Mouse (Mus musculus): Measurements from ENCODE around the gene Prr11.

The Prr11 gene

DNA sequence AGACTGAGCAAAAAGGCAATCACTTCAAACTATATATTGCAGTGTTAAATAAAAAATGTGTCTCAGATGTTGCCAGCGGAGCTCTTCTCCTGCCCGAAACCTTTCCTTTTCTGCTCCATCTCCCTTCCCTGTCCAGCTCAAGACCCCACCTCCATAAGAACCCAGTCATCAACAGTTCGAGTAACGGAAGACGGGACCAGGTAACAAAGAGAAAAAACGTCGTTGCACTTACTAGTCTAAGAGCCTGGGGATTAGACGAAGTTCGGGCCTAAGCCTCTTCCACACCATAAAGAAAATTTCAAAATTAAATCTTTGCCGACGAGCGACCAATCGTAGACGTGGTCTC lies at the start of gene Prr11:
Prr11 (minus strand) TSS at position 300 of the 346 bp plus-strand sequence.
- DNase-seq (ENCODE audit: low read depth, low spot score), result no peak

GRCm38 (mm10) chr11:87158012-87158411 lies 49.5 kb upstream of the Prr11 start:
- no peak for DNase-seq (ENCODE audit: low read depth, low spot score)

GRCm38 (mm10) chr11:87136233-87136632 lies 27.7 kb upstream of the Prr11 start:
- DNase-seq (ENCODE audit: low read depth, low spot score), result no peak

GRCm38 (mm10) chr11:87126824-87127816 lies 18.6 kb upstream of the Prr11 start, which contains the start of gene Trim37:
Gene Trim37 (plus strand): TSS chr11:87127077.
- DNase-seq (ENCODE audit: low read depth, low spot score), result peak; percentile 94

DNA sequence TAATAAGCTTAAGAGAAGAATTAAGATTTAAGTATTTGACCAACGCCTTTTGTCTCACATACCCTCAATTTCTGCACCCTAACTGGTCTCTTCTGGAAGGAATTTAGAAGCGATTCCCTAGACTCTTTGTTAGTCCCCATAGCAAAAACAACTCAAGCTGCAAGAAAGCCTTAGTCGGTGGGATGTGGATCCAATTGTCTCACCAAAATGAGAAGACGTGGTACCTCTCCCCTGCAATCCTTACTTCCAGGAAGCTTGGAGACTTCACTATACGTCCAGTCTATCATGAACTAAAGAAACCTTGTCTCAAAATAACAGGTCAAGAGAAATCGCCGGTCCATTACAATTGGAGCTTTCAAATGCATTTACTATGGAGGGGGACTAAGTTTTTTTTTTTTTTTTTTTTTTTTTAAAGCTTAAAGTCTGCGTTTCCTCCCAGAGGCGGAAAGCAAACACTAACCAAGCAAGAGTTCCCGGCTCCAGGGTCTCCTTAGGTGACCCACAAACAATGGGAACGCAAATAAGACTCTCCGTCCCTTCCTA lies 17.8 kb upstream of the Prr11 start:
- DNase-seq (ENCODE audit: low read depth, low spot score), result no peak

DNA sequence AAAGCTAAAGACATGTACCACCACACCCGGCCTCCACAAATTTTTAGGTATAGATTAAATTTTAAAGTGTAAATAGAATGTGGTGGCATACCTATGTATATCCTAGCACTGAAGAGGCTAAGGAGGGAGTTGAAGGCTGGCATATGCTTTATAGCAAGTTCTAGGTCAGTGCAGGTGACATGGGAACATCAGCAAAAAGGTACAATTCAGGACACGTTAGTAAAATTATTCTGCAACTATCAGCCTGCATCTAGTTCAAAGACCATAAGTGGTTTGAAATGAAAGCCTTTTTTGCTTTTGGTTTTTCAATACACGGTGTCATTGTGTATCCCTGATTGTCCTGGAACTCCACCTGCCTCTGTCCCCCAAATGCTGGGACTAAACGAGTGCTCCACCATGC lies 17.1 kb upstream of the Prr11 start:
- DNase-seq (ENCODE audit: low read depth, low spot score), result no peak

DNA sequence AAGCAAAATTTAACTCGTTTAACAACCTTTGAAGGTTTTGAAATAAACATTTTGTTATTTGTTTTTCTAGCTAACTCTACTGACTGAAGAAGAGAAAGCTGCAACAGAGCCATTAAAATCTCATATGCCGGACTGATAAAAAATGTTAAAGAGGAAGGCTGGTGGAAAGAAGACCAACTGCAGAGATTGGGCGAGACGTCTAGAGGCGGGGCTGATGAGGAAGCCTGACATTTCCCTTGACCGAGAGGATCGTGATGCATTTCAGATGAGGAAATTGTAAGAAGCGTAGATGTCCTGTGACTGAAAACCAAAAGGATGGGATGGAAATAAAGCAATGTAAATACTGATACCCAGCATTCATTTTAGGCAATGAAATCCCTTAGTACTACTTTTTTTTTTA lies 13.4 kb upstream of the Prr11 start:
- no peak for DNase-seq (ENCODE audit: low read depth, low spot score)

GRCm38 (mm10) chr11:87110172-87110909 lies 1.8 kb upstream of the Prr11 start:
- DNase-seq (ENCODE audit: low read depth, low spot score), result no peak

DNA sequence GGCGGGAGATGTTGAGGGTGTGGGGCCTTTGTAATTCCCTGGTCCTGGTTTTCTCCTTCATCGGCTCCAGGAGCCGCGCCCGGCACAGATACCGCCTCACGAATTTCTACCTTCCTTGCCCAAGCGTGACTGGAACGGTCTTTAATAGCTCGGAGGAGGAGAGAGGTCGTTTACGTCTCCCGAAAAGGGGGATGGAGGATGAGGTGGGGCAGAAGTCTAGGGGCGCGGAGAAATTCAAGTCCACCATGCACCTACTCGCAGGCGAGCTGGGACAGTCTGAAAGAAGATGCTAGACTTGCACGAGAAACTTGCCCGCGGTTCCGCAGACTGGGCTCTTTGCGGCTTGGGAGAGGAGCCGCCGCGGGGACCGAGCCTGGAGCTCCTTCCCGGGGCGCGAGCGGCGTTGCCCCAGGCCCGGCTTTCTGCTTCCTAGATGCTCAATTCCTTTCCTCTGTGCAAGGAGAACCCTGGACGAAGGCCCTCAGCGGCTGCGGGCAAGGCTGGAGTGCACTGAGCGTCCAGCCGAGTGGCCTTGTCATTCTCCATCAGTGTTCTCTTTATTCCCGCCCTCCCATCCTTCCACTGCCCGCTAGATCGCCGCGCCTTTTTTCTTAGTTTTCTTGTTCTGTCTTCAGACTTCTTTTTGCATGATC lies 1.1 kb upstream of the Prr11 start:
- DNase-seq (ENCODE audit: low read depth, low spot score), result peak; percentile 45

GRCm38 (mm10) chr11:87108755-87109518 lies 429 bp upstream of the Prr11 start, which contains the start of gene Ska2:
Gene Ska2 (plus strand): TSS chr11:87109234.
- DNase-seq (ENCODE audit: low read depth, low spot score), result peak; percentile 100

- no peak for DNase-seq (ENCODE audit: low read depth, low spot score)
Observed at GRCm38 (mm10) chr11:87087142-87087541, 21.4 kb downstream of the Prr11 start.

GRCm38 (mm10) chr11:87086290-87086984 lies 22.1 kb downstream of the Prr11 start, which contains the start of gene Smg8:
Gene Smg8 (minus strand): TSS chr11:87086774.
- peak; percentile 83 for DNase-seq (ENCODE audit: low read depth, low spot score)

DNA sequence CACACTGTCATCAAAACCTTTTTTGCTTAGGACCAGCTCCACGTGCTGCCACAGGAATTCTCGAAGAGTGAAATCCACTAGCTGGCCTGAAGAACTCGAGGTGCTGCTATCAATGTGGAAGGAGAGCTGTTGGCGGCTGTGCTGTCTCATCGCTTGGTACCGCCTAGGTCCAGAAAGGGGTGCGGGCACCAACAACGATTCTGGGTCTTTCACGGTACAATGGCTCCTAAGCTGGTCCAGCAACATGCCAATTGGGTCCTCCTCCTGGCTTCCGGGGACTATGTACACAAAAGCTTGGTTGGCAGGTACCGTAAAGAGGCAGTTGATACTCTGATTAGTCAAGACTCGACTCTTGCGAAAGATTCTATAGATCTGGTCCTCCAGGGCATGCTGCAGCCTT lies 23.0 kb downstream of the Prr11 start:
- DNase-seq (ENCODE audit: low read depth, low spot score), result no peak

GRCm38 (mm10) chr11:87083712-87084111 lies 24.8 kb downstream of the Prr11 start:
- no peak for DNase-seq (ENCODE audit: low read depth, low spot score)

GRCm38 (mm10) chr11:87073866-87074440 lies 34.6 kb downstream of the Prr11 start, which contains the start of gene Gdpd1:
Gene Gdpd1 (minus strand): TSS chr11:87074062.
- peak; percentile 97 for DNase-seq (ENCODE audit: low read depth, low spot score)

DNA sequence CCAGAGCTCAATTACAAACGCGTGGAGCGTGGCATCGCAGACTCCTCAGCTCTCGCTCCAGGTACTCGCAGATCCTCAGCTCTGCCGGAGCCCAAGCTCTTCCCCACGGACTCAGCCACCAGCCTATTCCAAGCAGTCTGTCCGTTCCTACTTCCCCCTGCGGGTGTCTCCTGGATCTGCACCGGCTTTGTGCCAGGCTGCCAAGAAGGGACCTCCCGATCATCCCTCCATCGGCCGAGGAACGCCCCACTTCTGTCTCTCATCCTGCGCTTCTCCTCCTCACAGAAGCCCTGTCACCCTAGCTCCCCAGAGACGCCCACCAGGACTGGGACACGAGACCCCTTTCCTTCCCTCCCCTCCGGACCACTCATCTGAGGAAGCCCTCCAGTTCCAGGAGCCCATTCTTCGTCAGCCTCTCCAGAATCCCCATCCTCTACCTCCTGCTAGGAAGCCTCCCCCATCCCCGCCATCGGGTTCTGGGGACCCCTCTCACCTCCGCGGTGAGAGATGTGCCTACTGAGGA lies 35.1 kb downstream of the Prr11 start:
- peak; percentile 79 for DNase-seq (ENCODE audit: low read depth, low spot score)

- DNase-seq (ENCODE audit: low read depth, low spot score), result no peak
Observed at GRCm38 (mm10) chr11:87062087-87062486, 46.4 kb downstream of the Prr11 start.

GRCm38 (mm10) chr11:87060410-87060809 lies 48.1 kb downstream of the Prr11 start:
- DNase-seq (ENCODE audit: low read depth, low spot score), result no peak

DNA sequence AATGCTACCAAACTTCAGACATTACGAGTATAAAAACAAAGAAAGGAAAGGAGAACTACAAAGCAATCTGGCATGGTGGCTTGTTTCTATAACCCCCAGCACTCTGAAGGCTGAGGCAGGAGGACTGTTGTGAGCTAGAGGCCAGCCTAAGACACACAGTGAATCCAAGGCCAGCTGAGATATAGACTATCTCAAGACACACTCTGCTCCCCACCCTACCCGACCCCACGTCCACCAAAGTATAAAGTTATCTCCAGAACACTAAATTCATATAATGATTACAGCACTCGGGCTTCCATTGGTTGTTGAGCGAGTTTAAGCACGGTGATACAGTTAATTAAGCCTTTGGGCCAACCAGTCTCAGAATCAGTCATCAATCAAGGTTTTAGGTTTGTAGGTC lies 52.2 kb downstream of the Prr11 start:
- no peak for DNase-seq (ENCODE audit: low read depth, low spot score)
